Mouse (Mus musculus): ENCODE measurements around the gene Prickle2. TPM values are rescaled to one million over a fixed set of nuclear protein-coding genes. Genes with fewer than 3 reads are reported as not detected.

Prickle2 gene
- polyA plus RNA-seq, 1 experiment from 2014 or later: 7.7 TPM

DNA sequence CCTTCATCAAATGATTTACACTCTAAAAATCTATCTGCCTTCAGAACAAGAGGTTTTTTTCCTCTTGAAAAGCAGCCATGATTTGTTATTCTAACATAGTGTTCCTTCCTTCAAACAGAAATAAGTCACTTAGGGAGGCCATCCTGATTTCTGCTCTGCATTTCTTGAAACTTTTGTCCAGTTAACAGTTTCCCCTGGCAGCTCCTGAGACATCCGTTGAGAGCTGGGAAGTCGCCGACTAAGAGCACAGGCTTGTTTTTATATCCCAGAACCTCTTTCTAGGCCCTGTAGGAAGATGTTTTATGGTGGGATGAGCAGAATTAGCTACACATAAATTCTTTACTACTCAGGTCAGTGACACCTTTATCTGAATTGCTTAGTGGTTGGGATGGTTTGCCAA lies 173.1 kb downstream of the Prickle2 start:
- Histone ChIP-seq H3K4me1 (0 out of 2 replicates have a peak, but pooled peaks cover 6% of the 10 kb centered on the region), H3K9ac (no peak overlapping the region), H3K9me3 (no peaks in the 10 kb centered on the region), H3K4me2 (peak overlapping the region; percentile 60), H3K36me3 (no peaks in the 10 kb centered on the region), H3K4me3 (replicated peaks) (peak overlapping the region; percentile 55), H3K27ac (peak overlapping the region; percentile 54; the same call in 1 of the 2 replicates), H3K27me3 (replicated peaks) (no peaks in the 10 kb centered on the region)
- 26% methylated on average over 3 of the region's 3 CpGs for WGBS
- no peak for ATAC-seq (ENCODE audit: insufficient read depth, low FRiP score, low read depth)

- ATAC-seq (ENCODE audit: insufficient read depth, low FRiP score, low read depth): no peak
- H3K36me3 ChIP-seq: no peaks in the 10 kb centered on the region
- H3K4me1 ChIP-seq: 0 out of 2 replicates have a peak, but pooled peaks cover 6% of the 10 kb centered on the region
- 43% methylated on average over 6 of the region's 6 CpGs for WGBS
- H3K27ac ChIP-seq: no peak overlapping the region
- H3K9ac ChIP-seq: no peak overlapping the region
- no peaks in the 10 kb centered on the region for H3K27me3 ChIP-seq (replicated peaks)
- no peaks in the 10 kb centered on the region for H3K9me3 ChIP-seq
- H3K4me2 ChIP-seq: peak overlapping the region; percentile 60; the same call in 1 of the 2 replicates
- H3K4me3 ChIP-seq (replicated peaks): peak overlapping the region; percentile 55; the same call in 1 of the 2 replicates
Observed at GRCm38 (mm10) chr6:92532331-92532730, 173.6 kb downstream of the Prickle2 start.

DNA sequence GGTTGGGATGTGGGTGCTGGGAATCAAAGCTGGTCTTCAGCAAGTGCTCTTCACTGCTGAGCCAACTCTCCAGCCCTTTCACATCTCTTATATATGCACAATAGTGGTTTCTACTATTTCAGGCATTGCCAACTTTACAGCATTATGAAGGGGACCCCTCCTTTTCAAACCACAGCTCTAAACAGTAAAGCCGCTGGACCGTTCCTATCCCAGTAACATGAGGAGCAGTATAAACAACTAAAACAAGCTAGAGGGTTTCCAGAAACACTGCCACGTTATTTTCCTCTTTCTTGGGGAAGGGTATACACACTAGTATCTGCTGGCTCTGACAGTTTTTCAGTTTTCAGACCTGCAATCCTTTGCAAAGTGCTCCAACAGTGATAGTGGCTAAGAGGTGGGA lies 179.7 kb downstream of the Prickle2 start:
- Histone ChIP-seq H3K4me3 (replicated peaks) (no peak overlapping the region), H3K4me2 (no peak overlapping the region), H3K4me1 (no peaks in the 10 kb centered on the region), H3K36me3 (no peaks in the 10 kb centered on the region), H3K27ac (0 out of 2 replicates have a peak overlapping the region, but pooled peaks have one; percentile 12), H3K9ac (no peak overlapping the region), H3K9me3 (no peaks in the 10 kb centered on the region), H3K27me3 (replicated peaks) (no peaks in the 10 kb centered on the region)
- WGBS: 43% methylated on average over 3 of the region's 3 CpGs
- no peak for ATAC-seq (ENCODE audit: insufficient read depth, low FRiP score, low read depth)

- no peaks in the 10 kb centered on the region for H3K4me1 ChIP-seq
- WGBS: 87% methylated on average over 2 of the region's 2 CpGs
- no peaks in the 10 kb centered on the region for H3K36me3 ChIP-seq
- ATAC-seq (ENCODE audit: insufficient read depth, low FRiP score, low read depth): no peak
- H3K9ac ChIP-seq: no peak overlapping the region
- no peak overlapping the region for H3K27ac ChIP-seq
- H3K4me2 ChIP-seq: no peak overlapping the region
- no peak overlapping the region for H3K4me3 ChIP-seq (replicated peaks)
- no peaks in the 10 kb centered on the region for H3K27me3 ChIP-seq (replicated peaks)
- H3K9me3 ChIP-seq: no peaks in the 10 kb centered on the region
Observed at GRCm38 (mm10) chr6:92525646-92526045, 180.3 kb downstream of the Prickle2 start.

- Histone ChIP-seq H3K4me2 (no peak overlapping the region), H3K9ac (no peak overlapping the region), H3K4me1 (peaks cover 8% of the 10 kb centered on the region), H3K27ac (no peak overlapping the region), H3K4me3 (replicated peaks) (no peak overlapping the region), H3K9me3 (no peaks in the 10 kb centered on the region), H3K36me3 (no peaks in the 10 kb centered on the region), H3K27me3 (replicated peaks) (no peaks in the 10 kb centered on the region)
- WGBS: 63% methylated on average over 7 of the region's 7 CpGs
- ATAC-seq (ENCODE audit: insufficient read depth, low FRiP score, low read depth): no peak
Observed at GRCm38 (mm10) chr6:92521526-92522075, 184.4 kb downstream of the Prickle2 start.

DNA sequence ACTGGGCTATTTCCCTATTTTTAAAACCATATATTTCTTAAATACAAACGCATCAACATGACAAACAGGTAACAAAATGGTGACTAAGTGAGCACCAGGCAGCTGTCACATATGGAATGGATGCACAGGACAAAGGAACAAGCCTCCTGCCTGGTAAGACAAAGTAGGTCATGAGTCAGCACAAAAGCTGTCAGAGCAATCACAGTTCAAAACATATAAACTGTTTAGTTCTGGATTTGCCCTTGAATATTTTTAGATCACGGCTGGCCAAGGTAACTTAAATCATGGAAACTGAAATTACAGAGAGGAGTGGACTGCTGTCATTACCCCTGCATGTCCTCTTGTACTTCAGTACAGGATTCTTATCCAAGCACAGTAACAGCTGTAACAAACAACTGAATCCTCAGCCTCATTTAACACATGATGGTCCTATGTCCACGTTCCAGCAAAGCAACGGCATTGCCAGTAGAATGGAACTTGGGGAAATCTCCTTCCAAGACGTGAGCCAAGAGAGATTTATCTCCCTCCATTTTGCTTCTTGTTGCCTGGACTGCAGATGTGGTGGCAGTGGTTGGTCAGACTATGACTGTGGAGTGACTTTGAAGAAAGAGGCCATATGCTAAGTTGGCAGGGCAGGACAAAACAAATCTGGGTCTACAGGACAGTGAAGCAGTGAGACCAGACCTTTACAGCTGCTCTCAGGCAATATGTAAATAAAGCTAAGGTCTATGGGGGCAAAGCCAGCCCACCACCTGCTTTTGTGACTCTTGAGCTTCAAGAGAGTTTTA lies 185.7 kb downstream of the Prickle2 start:
- Histone ChIP-seq H3K36me3 (no peaks in the 10 kb centered on the region), H3K4me2 (no peak overlapping the region), H3K4me1 (peaks cover 8% of the 10 kb centered on the region), H3K27me3 (replicated peaks) (no peaks in the 10 kb centered on the region), H3K27ac (peak overlapping the region; percentile 38; the same call in 1 of the 2 replicates), H3K4me3 (replicated peaks) (no peak overlapping the region), H3K9me3 (no peaks in the 10 kb centered on the region), H3K9ac (no peak overlapping the region)
- ATAC-seq (ENCODE audit: insufficient read depth, low FRiP score, low read depth): no peak
- 50% methylated on average over 5 of the region's 5 CpGs for WGBS

DNA sequence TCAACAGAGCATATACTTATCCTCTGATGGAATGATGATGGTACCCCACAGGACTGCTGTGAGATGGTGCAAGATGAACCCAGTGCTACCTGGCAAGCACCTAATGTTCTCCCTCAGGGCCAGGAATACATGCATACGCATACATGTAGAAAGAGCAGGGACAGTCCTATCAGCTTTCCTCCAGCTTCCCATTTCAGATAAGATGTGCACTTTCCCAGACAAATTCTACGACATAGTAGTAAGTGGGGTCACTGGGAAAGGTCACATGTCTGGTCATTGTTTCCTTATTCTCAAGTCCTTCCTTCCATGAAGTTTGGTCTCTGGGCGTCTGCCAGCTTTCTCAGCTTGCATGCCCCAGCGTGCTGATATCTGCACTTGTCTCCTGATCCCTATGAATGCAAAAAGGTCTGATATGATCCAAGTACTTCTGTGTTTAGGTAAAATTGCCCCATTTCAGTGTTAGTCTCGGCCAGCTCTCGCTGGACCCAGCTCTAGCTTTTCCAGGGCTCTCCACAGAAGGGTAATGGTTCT lies 187.5 kb downstream of the Prickle2 start:
- Histone ChIP-seq H3K9ac (no peak overlapping the region), H3K27ac (peak overlapping the region; percentile 14; the same call in 1 of the 2 replicates), H3K4me3 (replicated peaks) (no peak overlapping the region), H3K9me3 (no peaks in the 10 kb centered on the region), H3K27me3 (replicated peaks) (no peaks in the 10 kb centered on the region), H3K4me1 (peaks cover 8% of the 10 kb centered on the region), H3K4me2 (no peak overlapping the region), H3K36me3 (no peaks in the 10 kb centered on the region)
- ATAC-seq (ENCODE audit: insufficient read depth, low FRiP score, low read depth): no peak
- WGBS: 62% methylated on average over 6 of the region's 6 CpGs

GRCm38 (mm10) chr6:92517002-92517401 lies 189.0 kb downstream of the Prickle2 start:
- peak; percentile 47; the same call in 1 of the 2 replicates for ATAC-seq (ENCODE audit: insufficient read depth, low FRiP score, low read depth)

GRCm38 (mm10) chr6:92512001-92512400 lies 194.0 kb downstream of the Prickle2 start:
- Histone ChIP-seq H3K27me3 (replicated peaks) (no peaks in the 10 kb centered on the region), H3K4me1 (no peaks in the 10 kb centered on the region), H3K4me3 (replicated peaks) (no peak overlapping the region), H3K9me3 (no peaks in the 10 kb centered on the region), H3K9ac (no peak overlapping the region), H3K4me2 (no peak overlapping the region), H3K36me3 (no peaks in the 10 kb centered on the region), H3K27ac (no peak overlapping the region)
- no peak for ATAC-seq (ENCODE audit: insufficient read depth, low FRiP score, low read depth)
- 91% methylated on average over 1 of the region's 1 CpGs for WGBS

More at GRCm38 (mm10) chr6:92517002-92517401, 189.0 kb downstream of the Prickle2 start:
- Histone ChIP-seq H3K27ac (peak overlapping the region; percentile 52; the same call in 1 of the 2 replicates), H3K36me3 (no peaks in the 10 kb centered on the region), H3K4me2 (no peak overlapping the region), H3K27me3 (replicated peaks) (no peaks in the 10 kb centered on the region), H3K9ac (no peak overlapping the region), H3K9me3 (no peaks in the 10 kb centered on the region), H3K4me1 (peaks cover 8% of the 10 kb centered on the region), H3K4me3 (replicated peaks) (no peak overlapping the region)
- 7% methylated on average over 2 of the region's 2 CpGs for WGBS

- Histone ChIP-seq H3K4me1 (no peaks in the 10 kb centered on the region), H3K4me2 (no peak overlapping the region), H3K4me3 (replicated peaks) (no peak overlapping the region), H3K9ac (no peak overlapping the region), H3K27ac (no peak overlapping the region), H3K9me3 (no peaks in the 10 kb centered on the region), H3K27me3 (replicated peaks) (no peaks in the 10 kb centered on the region), H3K36me3 (no peaks in the 10 kb centered on the region)
- ATAC-seq (ENCODE audit: insufficient read depth, low FRiP score, low read depth): no peak
- WGBS: 54% methylated on average over 2 of the region's 2 CpGs
Observed at GRCm38 (mm10) chr6:92509712-92510111, 196.2 kb downstream of the Prickle2 start.

GRCm38 (mm10) chr6:92506276-92506675 lies 199.7 kb downstream of the Prickle2 start:
- H3K27ac ChIP-seq: no peak overlapping the region
- WGBS: 72% methylated on average over 3 of the region's 3 CpGs
- H3K4me3 ChIP-seq (replicated peaks): no peak overlapping the region
- no peaks in the 10 kb centered on the region for H3K36me3 ChIP-seq
- H3K9me3 ChIP-seq: no peaks in the 10 kb centered on the region
- H3K4me2 ChIP-seq: no peak overlapping the region
- no peak overlapping the region for H3K9ac ChIP-seq
- no peak for ATAC-seq (ENCODE audit: insufficient read depth, low FRiP score, low read depth)
- no peaks in the 10 kb centered on the region for H3K27me3 ChIP-seq (replicated peaks)
- no peaks in the 10 kb centered on the region for H3K4me1 ChIP-seq

- ATAC-seq (ENCODE audit: insufficient read depth, low FRiP score, low read depth): no peak
- Histone ChIP-seq H3K27me3 (replicated peaks) (no peaks in the 10 kb centered on the region), H3K27ac (peak overlapping the region; percentile 5; the same call in 1 of the 2 replicates), H3K36me3 (no peaks in the 10 kb centered on the region), H3K4me3 (replicated peaks) (no peak overlapping the region), H3K9ac (no peak overlapping the region), H3K4me2 (no peak overlapping the region), H3K9me3 (no peaks in the 10 kb centered on the region), H3K4me1 (0 out of 2 replicates have a peak, but pooled peaks cover 8% of the 10 kb centered on the region)
- 42% methylated on average over 4 of the region's 4 CpGs for WGBS
Observed at GRCm38 (mm10) chr6:92499449-92499848, 206.5 kb downstream of the Prickle2 start.
